Mouse (Mus musculus) bone marrow, adult 2 months (tissue): Measurements from ENCODE around the gene H2afz. TPM values are rescaled to one million over a fixed set of nuclear protein-coding genes. Genes with fewer than 3 reads are reported as not detected.
A peak's percentile ranks its signal among the peaks of the same experiment; 100 is the strongest.

Source experiments
- H3K27ac ChIP-seq: fragments of 200-500 bp; 2 replicates; pipeline ENCODE4 v1.5.1; 2012; ENCODE audit warnings: low read depth, mild to moderate bottlenecking, control low read depth, inconsistent platforms, low read length; ENCODE audit not compliant: control insufficient read depth, poor library complexity, insufficient read depth
- H3K4me1 ChIP-seq: fragments of 200-500 bp; 2 replicates; pipeline ENCODE4 v1.6.1; 2011; ENCODE audit warnings: low read length; ENCODE audit not compliant: control insufficient read depth, insufficient read depth
- H3K4me3 ChIP-seq: fragments of 200-500 bp; replicated peaks from 2 replicates; pipeline ENCODE3; 2011; ENCODE audit warnings: mild to moderate bottlenecking, low read depth, low read length, control low read depth; ENCODE audit not compliant: control insufficient read depth
- CTCF ChIP-seq: fragments of 200-500 bp; IDR thresholded peaks from 2 replicates; pipeline ENCODE4 v1.5.1; 2011; ENCODE audit warnings: low read length, control low read depth; ENCODE audit not compliant: control insufficient read depth, insufficient read depth
- POLR2A ChIP-seq: fragments of 200-500 bp; IDR thresholded peaks from 2 replicates; pipeline ENCODE4 v1.6.1; 2011; ENCODE audit warnings: low read depth, mild to moderate bottlenecking, control low read depth, low read length, borderline replicate concordance; ENCODE audit not compliant: control insufficient read depth
- WGBS: fragments of 180-500 bp; shearing (Covaris S2); methylation state at CpG from one replicate; pipeline ENCODE4 v1.1.7; 2018; 5-methylcytosine and 5-hydroxymethylcytosine counted together
- polyA plus RNA-seq: library from polyadenylated mRNA; stranded (reverse); fragments of >200 nt; gene quantifications from 2 replicates; pipeline ENCODE4 v1.2.4, GENCODE M21; 2011; ENCODE audit warnings: low replicate concordance; ENCODE audit not compliant: missing spikeins, insufficient read depth, insufficient read length

Gene H2afz
- 331 and 355 TPM in 2 replicates for polyA plus RNA-seq

- 2% methylated on average over 106 of the region's 115 CpGs for whole genome bisulfite sequencing
Observed at GRCm38 (mm10) chr3:137864124-137864987, at the start of gene H2afz. Gene H2afz (plus strand): TSS chr3:137864487.

GRCm38 (mm10) chr3:137818713-137819112 is 45.6 kb upstream of the H2afz start:
- Histone ChIP-seq H3K4me3 (no peak overlapping the region), H3K27ac (no peak overlapping the region), H3K4me1 (no peaks in the 10 kb centered on the region)
- WGBS, result 58% methylated on average over 4 of the region's 4 CpGs
- TF ChIP-seq CTCF, result no peak
- no peak for TF ChIP-seq POLR2A

More at GRCm38 (mm10) chr3:137864124-137864987, at the start of gene H2afz:
- Histone ChIP-seq H3K4me3 (peak within 1 kb of the TSS; percentile 81), H3K27ac (peak within 1 kb of the TSS; percentile 95), H3K4me1 (no peaks in the 10 kb centered on the region; the same call in 1 of the 2 replicates)
- TF ChIP-seq CTCF, result no peak
- TF ChIP-seq POLR2A, result peak; percentile 95

- TF ChIP-seq CTCF, result no peak
- no peak for TF ChIP-seq POLR2A
- H3K4me3 ChIP-seq, result no peak overlapping the region
- no peaks in the 10 kb centered on the region for H3K4me1 ChIP-seq
- H3K27ac ChIP-seq, result no peak overlapping the region
- WGBS, result 17% methylated on average over 6 of the region's 6 CpGs
Observed at GRCm38 (mm10) chr3:137820688-137821467, 43.4 kb upstream of the H2afz start.

- Histone ChIP-seq H3K4me1 (no peaks in the 10 kb centered on the region), H3K4me3 (no peak overlapping the region), H3K27ac (no peak overlapping the region)
- WGBS, result 25% methylated on average over 3 of the region's 3 CpGs
- no peak for TF ChIP-seq CTCF
- TF ChIP-seq POLR2A, result no peak
Observed at GRCm38 (mm10) chr3:137823317-137823716, 41.0 kb upstream of the H2afz start.

- Histone ChIP-seq H3K4me1 (no peaks in the 10 kb centered on the region; the same call in 1 of the 2 replicates), H3K4me3 (no peak overlapping the region), H3K27ac (no peak overlapping the region)
- WGBS, result 30% methylated on average over 11 of the region's 11 CpGs
- TF ChIP-seq POLR2A (no peak), CTCF (no peak)
Observed at GRCm38 (mm10) chr3:137827678-137828077, 36.6 kb upstream of the H2afz start.

GRCm38 (mm10) chr3:137831156-137831555 is 33.1 kb upstream of the H2afz start:
- TF ChIP-seq CTCF (no peak), POLR2A (no peak)
- 79% methylated on average over 2 of the region's 2 CpGs for WGBS
- no peak overlapping the region for H3K27ac ChIP-seq
- H3K4me1 ChIP-seq, result no peaks in the 10 kb centered on the region; the same call in 1 of the 2 replicates
- no peak overlapping the region for H3K4me3 ChIP-seq

- Histone ChIP-seq H3K4me3 (no peak overlapping the region), H3K27ac (no peak overlapping the region), H3K4me1 (no peaks in the 10 kb centered on the region; the same call in 1 of the 2 replicates)
- TF ChIP-seq POLR2A, result no peak
- TF ChIP-seq CTCF, result no peak
Observed at GRCm38 (mm10) chr3:137833128-137833527, 31.2 kb upstream of the H2afz start.

GRCm38 (mm10) chr3:137833698-137834097 is 30.6 kb upstream of the H2afz start:
- Histone ChIP-seq H3K4me1 (no peaks in the 10 kb centered on the region; the same call in 1 of the 2 replicates), H3K27ac (no peak overlapping the region), H3K4me3 (no peak overlapping the region)
- 69% methylated on average over 4 of the region's 4 CpGs for WGBS
- TF ChIP-seq CTCF (no peak), POLR2A (no peak)
